Mouse (Mus musculus) ES-Bruce4 (cell line): ENCODE data around the gene Alkbh8. TPM values are rescaled to one million over a fixed set of nuclear protein-coding genes. Genes with fewer than 3 reads are reported as not detected.
"Not testable (repeated sequence)": the region's sequence is repeated elsewhere in the genome, so short reads cannot be mapped to it uniquely, and the experiment has no call there.

Experiments used
- H3K27ac ChIP-seq: 2 replicates; pipeline ENCODE4 v1.5.1; 2012; ENCODE audit warnings: low read length, inconsistent platforms; ENCODE audit not compliant: insufficient read depth
- H3K27me3 ChIP-seq: 2 replicates; pipeline ENCODE4 v1.6.1; 2012; ENCODE audit warnings: mild to moderate bottlenecking, low read length, inconsistent platforms; ENCODE audit not compliant: control insufficient read depth, poor library complexity, insufficient read depth, severe bottlenecking
- H3K36me3 ChIP-seq: 2 replicates; pipeline ENCODE4 v1.6.1; 2012; ENCODE audit warnings: inconsistent platforms, mild to moderate bottlenecking, low read length, moderate library complexity; ENCODE audit not compliant: control insufficient read depth, poor library complexity, insufficient read depth, severe bottlenecking
- H3K4me1 ChIP-seq: one replicate; pipeline ENCODE4 v1.8.1; 2011; ENCODE audit warnings: low read length; ENCODE audit not compliant: control insufficient read depth, insufficient read depth
- H3K4me3 ChIP-seq: 2 replicates; pipeline ENCODE4 v1.5.1; 2011; ENCODE audit warnings: low read depth, mild to moderate bottlenecking, low read length
- H3K9ac ChIP-seq: 2 replicates; pipeline ENCODE4 v1.6.1; 2012; ENCODE audit warnings: low read depth, mild to moderate bottlenecking, inconsistent platforms; ENCODE audit not compliant: poor library complexity, severe bottlenecking
- H3K9me3 ChIP-seq: replicated peaks from 2 replicates; pipeline ENCODE4 v1.6.1; 2012; ENCODE audit warnings: mild to moderate bottlenecking, low read length, inconsistent platforms; ENCODE audit not compliant: control insufficient read depth, poor library complexity, insufficient read depth, severe bottlenecking
- CTCF ChIP-seq: IDR thresholded peaks from one replicate; pipeline ENCODE4 v1.8.1; 2011; ENCODE audit warnings: low read depth, low read length
- EP300 ChIP-seq: IDR thresholded peaks from 2 replicates; pipeline ENCODE4 v1.6.1; 2011; ENCODE audit warnings: low read depth, low read length; ENCODE audit not compliant: insufficient read depth
- POLR2A ChIP-seq: IDR thresholded peaks from one replicate; pipeline ENCODE4 v1.8.1; 2011; ENCODE audit warnings: low read length; ENCODE audit not compliant: insufficient read depth
- polyA plus RNA-seq: library from polyadenylated mRNA; stranded (reverse); fragments of >200 nt; gene quantifications from 2 replicates; pipeline ENCODE4 v1.2.4, GENCODE M21; 2011; ENCODE audit warnings: low read depth; ENCODE audit not compliant: missing spikeins, insufficient read depth, insufficient read length

The Alkbh8 gene
- polyA plus RNA-seq: 19.8 and 24.2 TPM in 2 replicates

- H3K27ac ChIP-seq: peak within 1 kb of the TSS; percentile 88
Observed at GRCm38 (mm10) chr9:3334962-3335767, at the start of gene Alkbh8. Gene Alkbh8, plus strand, starts transcription at chr9:3335140.

GRCm38 (mm10) chr9:3309292-3309836 lies 25.6 kb upstream of the Alkbh8 start:
- Histone ChIP-seq H3K9me3 (no peaks in the 10 kb centered on the region), H3K27ac (no peak overlapping the region), H3K27me3 (no peaks in the 10 kb centered on the region), H3K9ac (no peak overlapping the region), H3K36me3 (no peaks in the 10 kb centered on the region), H3K4me3 (no peak overlapping the region), H3K4me1 (no peaks in the 10 kb centered on the region)
- TF ChIP-seq CTCF (no peak), POLR2A (no peak), EP300 (no peak)

More at GRCm38 (mm10) chr9:3334962-3335767, at the start of gene Alkbh8:
- H3K27me3 ChIP-seq: no peaks in the 10 kb centered on the region
- H3K36me3 ChIP-seq: no peaks in the 10 kb centered on the region
- H3K9ac ChIP-seq: peak within 1 kb of the TSS; percentile 61
- peak within 1 kb of the TSS; percentile 95 for H3K4me3 ChIP-seq
- H3K9me3 ChIP-seq: no peaks in the 10 kb centered on the region
- TF ChIP-seq CTCF: no peak
- TF ChIP-seq EP300: no peak
- no peak for TF ChIP-seq POLR2A
- H3K4me1 ChIP-seq: no peaks in the 10 kb centered on the region

GRCm38 (mm10) chr9:3310016-3310415 lies 24.9 kb upstream of the Alkbh8 start:
- H3K27me3 ChIP-seq: no peaks in the 10 kb centered on the region
- H3K4me3 ChIP-seq: no peak overlapping the region
- H3K9ac ChIP-seq: no peak overlapping the region
- H3K27ac ChIP-seq: no peak overlapping the region
- TF ChIP-seq POLR2A: no peak
- no peak for TF ChIP-seq CTCF
- no peaks in the 10 kb centered on the region for H3K9me3 ChIP-seq
- H3K36me3 ChIP-seq: no peaks in the 10 kb centered on the region
- H3K4me1 ChIP-seq: no peaks in the 10 kb centered on the region

- H3K9me3 ChIP-seq, H3K27me3 ChIP-seq, H3K4me1 ChIP-seq, H3K36me3 ChIP-seq, H3K9ac ChIP-seq, H3K4me3 ChIP-seq, H3K27ac ChIP-seq: not testable (repeated sequence)
Observed at GRCm38 (mm10) chr9:3327342-3328053, 7.4 kb upstream of the Alkbh8 start.

GRCm38 (mm10) chr9:3328054-3328595 lies 6.8 kb upstream of the Alkbh8 start:
- Histone ChIP-seq H3K9ac (no peak overlapping the region), H3K36me3 (no peaks in the 10 kb centered on the region), H3K27me3 (no peaks in the 10 kb centered on the region), H3K4me3 (no peak overlapping the region), H3K4me1 (no peaks in the 10 kb centered on the region), H3K27ac (no peak overlapping the region), H3K9me3 (no peaks in the 10 kb centered on the region)
- no peak for TF ChIP-seq POLR2A
- no peak for TF ChIP-seq EP300
- no peak for TF ChIP-seq CTCF

GRCm38 (mm10) chr9:3330319-3330718 lies 4.6 kb upstream of the Alkbh8 start:
- H3K27ac ChIP-seq: no peak overlapping the region
- no peak overlapping the region for H3K4me3 ChIP-seq
- TF ChIP-seq POLR2A: no peak
- no peak for TF ChIP-seq EP300
- no peak for TF ChIP-seq CTCF
- H3K4me1 ChIP-seq: no peaks in the 10 kb centered on the region
- no peak overlapping the region for H3K9ac ChIP-seq
- no peaks in the 10 kb centered on the region for H3K27me3 ChIP-seq
- H3K36me3 ChIP-seq: no peaks in the 10 kb centered on the region
- H3K9me3 ChIP-seq: no peaks in the 10 kb centered on the region
